Mouse (Mus musculus) midbrain, embryonic 13.5 days (tissue): Measurements from ENCODE around the gene Tbc1d5. TPM values are rescaled to one million over a fixed set of nuclear protein-coding genes. Genes with fewer than 3 reads are reported as not detected.
A peak's percentile ranks its signal among the peaks of the same experiment; 100 is the strongest.

Experiments
- ATAC-seq: fragments of 200-750 bp; cut with Nextera tagmentation; 2 replicates; pipeline ENCODE4 v1.8.0; 2017; ENCODE audit warnings: mild to moderate bottlenecking, moderate TSS enrichment, moderate library complexity
- H3K27ac ChIP-seq: fragments of 300-500 bp; sonication (generic); 2 replicates; pipeline ENCODE4 v1.5.1; 2015; ENCODE audit warnings: inconsistent platforms, mild to moderate bottlenecking, moderate library complexity
- H3K27me3 ChIP-seq: fragments of 300-500 bp; sonication (generic); 2 replicates; pipeline ENCODE4 v1.6.1; 2015; ENCODE audit warnings: mild to moderate bottlenecking, inconsistent platforms
- H3K36me3 ChIP-seq: fragments of 300-500 bp; sonication (generic); 2 replicates; pipeline ENCODE4 v1.6.1; 2015; ENCODE audit warnings: mild to moderate bottlenecking, inconsistent platforms
- H3K4me1 ChIP-seq: fragments of 300-500 bp; sonication (generic); replicated peaks from 2 replicates; pipeline ENCODE4 v1.6.1; 2015; ENCODE audit warnings: inconsistent platforms
- H3K4me2 ChIP-seq: fragments of 300-500 bp; sonication (generic); replicated peaks from 2 replicates; pipeline ENCODE4 v1.6.1; 2015; ENCODE audit warnings: moderate library complexity, mild to moderate bottlenecking, inconsistent platforms
- H3K4me3 ChIP-seq: fragments of 300-500 bp; sonication (generic); replicated peaks from 2 replicates; pipeline ENCODE4 v1.5.1; 2015; ENCODE audit warnings: mild to moderate bottlenecking, inconsistent platforms
- H3K9ac ChIP-seq: fragments of 300-500 bp; sonication (generic); replicated peaks from 2 replicates; pipeline ENCODE4 v1.6.1; 2015; ENCODE audit warnings: mild to moderate bottlenecking, inconsistent platforms
- H3K9me3 ChIP-seq: fragments of 300-500 bp; sonication (generic); 2 replicates; pipeline ENCODE4 v1.6.1; 2016; ENCODE audit warnings: mild to moderate bottlenecking, inconsistent platforms
- WGBS: fragments of 180-500 bp; shearing (Covaris S2); methylation state at CpG from one replicate; pipeline ENCODE4 v1.1.7; 2015; 5-methylcytosine and 5-hydroxymethylcytosine counted together
- polyA plus RNA-seq: library from polyadenylated mRNA; unstranded; fragments of >200 nt; fragmentation: Nextera tagmentation; extraction: Ambion mirVana; gene quantifications from 2 replicates; pipeline ENCODE4 v1.2.1, GENCODE M21; 2015

Gene Tbc1d5
- polyA plus RNA-seq, 1 experiment from 2014 or later, result 8.5 TPM

GRCm38 (mm10) chr17:51178491-51179194 is 509 bp downstream of the Tbc1d5 start:
- H3K27ac ChIP-seq, result peak overlapping the region; percentile 99
- WGBS, result 0% methylated on average over 44 of the region's 59 CpGs
- no peaks in the 10 kb centered on the region for H3K9me3 ChIP-seq
- H3K9ac ChIP-seq, result peak overlapping the region; percentile 95
- H3K27me3 ChIP-seq, result no peaks in the 10 kb centered on the region
- ATAC-seq, result peak; percentile 89
- peak overlapping the region; percentile 75 for H3K4me2 ChIP-seq
- peak overlapping the region; percentile 78 for H3K4me3 ChIP-seq
- no peaks in the 10 kb centered on the region for H3K36me3 ChIP-seq
- peaks cover 9% of the 10 kb centered on the region for H3K4me1 ChIP-seq

GRCm38 (mm10) chr17:51177923-51178322 is 1.2 kb downstream of the Tbc1d5 start:
- WGBS, result 65% methylated on average over 6 of the region's 6 CpGs
- H3K4me3 ChIP-seq, result peak overlapping the region; percentile 78
- H3K27me3 ChIP-seq, result no peaks in the 10 kb centered on the region
- peak overlapping the region; percentile 99 for H3K27ac ChIP-seq
- no peaks in the 10 kb centered on the region for H3K9me3 ChIP-seq
- no peaks in the 10 kb centered on the region for H3K36me3 ChIP-seq
- no peak for ATAC-seq
- H3K9ac ChIP-seq, result peak overlapping the region; percentile 95
- peaks cover 9% of the 10 kb centered on the region for H3K4me1 ChIP-seq
- H3K4me2 ChIP-seq, result peak overlapping the region; percentile 75

- Histone ChIP-seq H3K4me2 (no peak overlapping the region), H3K4me3 (no peak overlapping the region), H3K9me3 (no peaks in the 10 kb centered on the region), H3K9ac (no peak overlapping the region), H3K4me1 (no peaks in the 10 kb centered on the region), H3K27ac (no peak overlapping the region), H3K27me3 (no peaks in the 10 kb centered on the region), H3K36me3 (no peaks in the 10 kb centered on the region)
- 93% methylated on average over 1 of the region's 1 CpGs for whole genome bisulfite sequencing
- no peak for ATAC-seq
These were observed 6.8 kb downstream of the Tbc1d5 start for GRCm38 (mm10) chr17:51172332-51172731.

GRCm38 (mm10) chr17:51171504-51171903 is 7.6 kb downstream of the Tbc1d5 start:
- no peaks in the 10 kb centered on the region for H3K4me1 ChIP-seq
- H3K27me3 ChIP-seq, result no peaks in the 10 kb centered on the region
- H3K4me3 ChIP-seq, result no peak overlapping the region
- 96% methylated on average over 3 of the region's 3 CpGs for WGBS
- H3K4me2 ChIP-seq, result no peak overlapping the region
- H3K27ac ChIP-seq, result no peak overlapping the region
- H3K9me3 ChIP-seq, result no peaks in the 10 kb centered on the region
- ATAC-seq, result no peak
- H3K36me3 ChIP-seq, result no peaks in the 10 kb centered on the region
- no peak overlapping the region for H3K9ac ChIP-seq

GRCm38 (mm10) chr17:51169911-51170310 is 9.2 kb downstream of the Tbc1d5 start:
- H3K4me1 ChIP-seq, result no peaks in the 10 kb centered on the region
- H3K4me3 ChIP-seq, result no peak overlapping the region
- no peak overlapping the region for H3K27ac ChIP-seq
- no peaks in the 10 kb centered on the region for H3K9me3 ChIP-seq
- WGBS, result 82% methylated on average over 4 of the region's 4 CpGs
- no peak overlapping the region for H3K9ac ChIP-seq
- no peak for ATAC-seq
- no peak overlapping the region for H3K4me2 ChIP-seq
- H3K27me3 ChIP-seq, result no peaks in the 10 kb centered on the region
- H3K36me3 ChIP-seq, result no peaks in the 10 kb centered on the region

- H3K27ac ChIP-seq, result no peak overlapping the region
- no peak overlapping the region for H3K4me2 ChIP-seq
- no peaks in the 10 kb centered on the region for H3K27me3 ChIP-seq
- H3K36me3 ChIP-seq, result no peaks in the 10 kb centered on the region
- ATAC-seq, result no peak
- H3K9me3 ChIP-seq, result 0 out of 2 replicates have a peak, but pooled peaks cover 6% of the 10 kb centered on the region
- H3K4me3 ChIP-seq, result no peak overlapping the region
- H3K9ac ChIP-seq, result no peak overlapping the region
- no peaks in the 10 kb centered on the region for H3K4me1 ChIP-seq
These were observed 16.8 kb downstream of the Tbc1d5 start for GRCm38 (mm10) chr17:51162366-51162765.

- no peaks in the 10 kb centered on the region for H3K4me1 ChIP-seq
- ATAC-seq, result peak; percentile 56; the same call in 1 of the 2 replicates
- 0 out of 2 replicates have a peak, but pooled peaks cover 6% of the 10 kb centered on the region for H3K9me3 ChIP-seq
- H3K36me3 ChIP-seq, result no peaks in the 10 kb centered on the region
- H3K27me3 ChIP-seq, result no peaks in the 10 kb centered on the region
- 96% methylated on average over 5 of the region's 5 CpGs for WGBS
- H3K4me3 ChIP-seq, result no peak overlapping the region
- H3K4me2 ChIP-seq, result no peak overlapping the region
- no peak overlapping the region for H3K27ac ChIP-seq
- no peak overlapping the region for H3K9ac ChIP-seq
These were observed 19.9 kb downstream of the Tbc1d5 start for GRCm38 (mm10) chr17:51159261-51159660.

GRCm38 (mm10) chr17:51150999-51151398 is 28.2 kb downstream of the Tbc1d5 start:
- H3K36me3 ChIP-seq, result no peaks in the 10 kb centered on the region
- ATAC-seq, result peak; percentile 37; the same call in 1 of the 2 replicates
- H3K4me3 ChIP-seq, result no peak overlapping the region
- H3K4me2 ChIP-seq, result no peak overlapping the region
- H3K27me3 ChIP-seq, result no peaks in the 10 kb centered on the region
- H3K27ac ChIP-seq, result no peak overlapping the region
- no peaks in the 10 kb centered on the region for H3K9me3 ChIP-seq
- 15% methylated on average over 3 of the region's 3 CpGs for WGBS
- no peak overlapping the region for H3K9ac ChIP-seq
- H3K4me1 ChIP-seq, result no peaks in the 10 kb centered on the region

GRCm38 (mm10) chr17:51144983-51145382 is 34.2 kb downstream of the Tbc1d5 start:
- no peak overlapping the region for H3K4me2 ChIP-seq
- H3K4me3 ChIP-seq, result no peak overlapping the region
- H3K4me1 ChIP-seq, result no peaks in the 10 kb centered on the region
- H3K27me3 ChIP-seq, result no peaks in the 10 kb centered on the region
- no peaks in the 10 kb centered on the region for H3K36me3 ChIP-seq
- no peak overlapping the region for H3K27ac ChIP-seq
- H3K9me3 ChIP-seq, result no peaks in the 10 kb centered on the region
- 86% methylated on average over 4 of the region's 4 CpGs for WGBS
- H3K9ac ChIP-seq, result no peak overlapping the region
- no peak for ATAC-seq

GRCm38 (mm10) chr17:51142095-51142494 is 37.1 kb downstream of the Tbc1d5 start:
- H3K27ac ChIP-seq, result peak overlapping the region; percentile 51; the same call in 1 of the 2 replicates
- ATAC-seq, result peak; percentile 85
- H3K4me1 ChIP-seq, result no peaks in the 10 kb centered on the region
- no peak overlapping the region for H3K9ac ChIP-seq
- no peak overlapping the region for H3K4me2 ChIP-seq
- H3K4me3 ChIP-seq, result no peak overlapping the region
- H3K9me3 ChIP-seq, result no peaks in the 10 kb centered on the region
- no peaks in the 10 kb centered on the region for H3K36me3 ChIP-seq
- no peaks in the 10 kb centered on the region for H3K27me3 ChIP-seq
- WGBS, result 47% methylated on average over 4 of the region's 4 CpGs

GRCm38 (mm10) chr17:51111194-51111593 is 68.0 kb downstream of the Tbc1d5 start:
- H3K9me3 ChIP-seq, result no peaks in the 10 kb centered on the region
- H3K4me3 ChIP-seq, result no peak overlapping the region
- no peaks in the 10 kb centered on the region for H3K36me3 ChIP-seq
- no peak overlapping the region for H3K9ac ChIP-seq
- 68% methylated on average over 2 of the region's 2 CpGs for WGBS
- H3K4me2 ChIP-seq, result no peak overlapping the region
- H3K4me1 ChIP-seq, result no peaks in the 10 kb centered on the region
- H3K27me3 ChIP-seq, result no peaks in the 10 kb centered on the region
- no peak overlapping the region for H3K27ac ChIP-seq
- ATAC-seq, result no peak

- Histone ChIP-seq H3K27me3 (no peaks in the 10 kb centered on the region), H3K9me3 (peaks cover 3% of the 10 kb centered on the region; the same call in 1 of the 2 replicates), H3K4me2 (no peak overlapping the region), H3K9ac (no peak overlapping the region), H3K27ac (no peak overlapping the region), H3K36me3 (no peaks in the 10 kb centered on the region), H3K4me1 (no peaks in the 10 kb centered on the region), H3K4me3 (no peak overlapping the region)
- WGBS, result 85% methylated on average over 1 of the region's 1 CpGs
- ATAC-seq, result no peak
These were observed 74.9 kb downstream of the Tbc1d5 start for GRCm38 (mm10) chr17:51104294-51104693.

- Histone ChIP-seq H3K4me3 (no peak overlapping the region), H3K4me1 (peaks cover 3% of the 10 kb centered on the region; the same call in 1 of the 2 replicates), H3K36me3 (no peaks in the 10 kb centered on the region), H3K27me3 (no peaks in the 10 kb centered on the region), H3K27ac (no peak overlapping the region), H3K9me3 (no peaks in the 10 kb centered on the region), H3K4me2 (no peak overlapping the region), H3K9ac (no peak overlapping the region)
- 64% methylated on average over 1 of the region's 1 CpGs for WGBS
- ATAC-seq, result no peak
These were observed 135.3 kb downstream of the Tbc1d5 start for GRCm38 (mm10) chr17:51043869-51044268.
